Mouse (Mus musculus) midbrain, embryonic 14.5 days (tissue): ENCODE results near the gene Camta1. TPM values are rescaled to one million over a fixed set of nuclear protein-coding genes. Genes with fewer than 3 reads are reported as not detected.

Experiments
- ATAC-seq: fragments of 200-750 bp; cut with Nextera tagmentation; 2 replicates; pipeline ENCODE4 v1.8.0; 2017; ENCODE audit warnings: moderate number of reproducible peaks, moderate library complexity; ENCODE audit not compliant: low FRiP score, low TSS enrichment
- DNase-seq: peaks from one replicate; pipeline ENCODE4 v3.0.0-alpha.2; 2015
- H3K27ac ChIP-seq: fragments of 300-500 bp; sonication (generic); replicated peaks from 2 replicates; pipeline ENCODE4 v1.5.1; 2014; ENCODE audit warnings: mild to moderate bottlenecking, low read depth, low read length, moderate library complexity
- H3K27me3 ChIP-seq: fragments of 300-500 bp; sonication (generic); 2 replicates; pipeline ENCODE4 v1.6.1; 2014; ENCODE audit warnings: low read length, control low read depth, mixed read lengths; ENCODE audit not compliant: control insufficient read depth, insufficient read depth
- H3K36me3 ChIP-seq: fragments of 300-500 bp; sonication (generic); 2 replicates; pipeline ENCODE4 v1.6.1; 2014; ENCODE audit warnings: low read length, control low read depth; ENCODE audit not compliant: control insufficient read depth, insufficient read depth
- H3K4me1 ChIP-seq: fragments of 300-500 bp; sonication (generic); 2 replicates; pipeline ENCODE4 v1.6.1; 2014; ENCODE audit warnings: mild to moderate bottlenecking, antibody characterized with exemption, low read length, control low read depth; ENCODE audit not compliant: control insufficient read depth, insufficient read depth
- H3K4me2 ChIP-seq: fragments of 300-500 bp; sonication (generic); 2 replicates; pipeline ENCODE4 v1.6.1; 2014; ENCODE audit warnings: mild to moderate bottlenecking, low read length, moderate library complexity
- H3K4me3 ChIP-seq: fragments of 300-500 bp; sonication (generic); replicated peaks from 2 replicates; pipeline ENCODE4 v1.5.1; 2014; ENCODE audit warnings: low read depth, low read length
- H3K9ac ChIP-seq: fragments of 300-500 bp; sonication (generic); replicated peaks from 2 replicates; pipeline ENCODE4 v1.6.1; 2014; ENCODE audit warnings: mild to moderate bottlenecking, low read length, moderate library complexity
- H3K9me3 ChIP-seq: fragments of 300-500 bp; sonication (generic); 2 replicates; pipeline ENCODE4 v1.6.1; 2016; ENCODE audit warnings: low read length, control low read depth, mixed read lengths; ENCODE audit not compliant: control insufficient read depth
- WGBS: fragments of 180-500 bp; shearing (Covaris S2); extraction: QIAGEN DNeasy Blood & Tissue Kit; methylation state at CpG from one replicate; pipeline ENCODE4 v1.1.7; 2014; 5-methylcytosine and 5-hydroxymethylcytosine counted together
- polyA plus RNA-seq: library from polyadenylated mRNA; unstranded; fragments of >200 nt; fragmentation: Nextera tagmentation; extraction: Ambion mirVana; gene quantifications from 2 replicates; pipeline ENCODE4 v1.2.1, GENCODE M21; 2014

Gene Camta1
- polyA plus RNA-seq, 1 experiment from 2014 or later: 157 TPM

DNA sequence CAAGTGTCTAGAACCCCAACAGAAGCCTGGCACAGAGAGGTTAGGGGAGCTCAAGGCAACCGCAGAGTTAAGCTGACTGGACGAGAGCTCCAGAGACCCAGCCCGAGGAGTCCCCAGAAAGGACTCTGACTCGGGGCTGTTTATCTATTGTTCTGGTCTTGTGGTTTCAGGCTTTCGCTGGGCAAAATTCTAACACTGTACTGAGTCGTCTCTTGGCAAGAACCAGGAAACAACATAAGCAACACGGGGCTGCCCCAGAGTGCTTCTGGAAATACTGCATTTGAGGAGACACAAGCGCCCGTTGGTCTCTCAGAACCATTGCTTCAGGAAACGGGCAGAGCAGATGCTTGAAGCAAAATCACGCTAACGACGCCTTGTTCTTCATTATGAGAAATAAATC lies 860.3 kb downstream of the Camta1 start:
- Histone ChIP-seq H3K36me3 (no peaks in the 10 kb centered on the region), H3K9ac (no peak overlapping the region), H3K27me3 (no peaks in the 10 kb centered on the region), H3K4me2 (no peak overlapping the region), H3K4me1 (no peaks in the 10 kb centered on the region), H3K4me3 (no peak overlapping the region), H3K9me3 (no peaks in the 10 kb centered on the region), H3K27ac (no peak overlapping the region)
- no peak for ATAC-seq
- 78% methylated on average over 13 of the region's 13 CpGs for WGBS
- no peak for DNase-seq

DNA sequence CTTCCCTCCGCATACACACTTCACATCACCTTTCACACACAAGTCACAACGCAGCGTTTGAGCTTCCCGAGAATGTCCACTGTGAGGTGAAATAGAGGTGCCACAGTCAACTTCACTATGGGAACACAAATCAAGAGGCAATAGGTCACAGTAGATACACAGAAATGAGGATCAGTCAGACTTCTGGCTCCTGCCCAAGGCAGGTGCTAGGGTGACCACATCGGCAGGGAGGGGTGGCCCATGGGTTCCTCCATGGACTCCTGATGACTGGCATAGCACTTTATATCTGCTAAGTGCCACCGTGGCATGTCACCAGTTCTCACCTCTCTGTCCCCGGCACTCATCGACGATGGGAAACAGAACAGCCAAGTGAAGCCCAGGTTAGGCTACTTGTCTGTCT lies 863.0 kb downstream of the Camta1 start:
- Histone ChIP-seq H3K27me3 (no peaks in the 10 kb centered on the region), H3K4me3 (no peak overlapping the region), H3K27ac (no peak overlapping the region), H3K9me3 (no peaks in the 10 kb centered on the region), H3K9ac (no peak overlapping the region), H3K4me2 (no peak overlapping the region), H3K36me3 (no peaks in the 10 kb centered on the region), H3K4me1 (no peaks in the 10 kb centered on the region)
- ATAC-seq (no peak), DNase-seq (no peak)
- WGBS: 96% methylated on average over 9 of the region's 9 CpGs

DNA sequence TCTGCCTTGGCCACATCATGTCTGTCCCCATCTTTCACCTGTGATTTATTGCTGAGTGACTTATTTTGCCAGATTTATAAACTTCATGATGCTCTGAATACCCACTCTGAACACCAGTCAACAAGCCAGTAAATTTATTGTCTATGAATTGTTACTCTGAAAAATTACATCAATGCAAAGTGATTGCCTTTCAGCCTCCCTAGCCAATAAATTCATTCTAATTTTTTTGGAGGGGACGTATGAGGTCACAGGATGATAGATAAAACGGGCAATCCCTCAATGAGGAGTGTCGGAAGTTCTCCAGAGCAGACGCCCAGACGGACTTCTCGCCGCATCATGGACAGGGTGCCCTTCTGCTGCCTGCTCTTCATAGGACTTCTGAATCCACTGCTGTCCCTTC lies 864.9 kb downstream of the Camta1 start, which contains the start of gene Uts2:
Uts2 (plus strand) TSS at position 301 of the 400 bp plus-strand sequence.
- H3K36me3 ChIP-seq: no peaks in the 10 kb centered on the region
- H3K4me3 ChIP-seq: no peak within 1 kb of the TSS
- no peaks in the 10 kb centered on the region for H3K9me3 ChIP-seq
- 93% methylated on average over 7 of the region's 7 CpGs for WGBS
- no peaks in the 10 kb centered on the region for H3K27me3 ChIP-seq
- no peak within 1 kb of the TSS for H3K27ac ChIP-seq
- H3K9ac ChIP-seq: no peak within 1 kb of the TSS
- ATAC-seq (no peak), DNase-seq (no peak)
- H3K4me2 ChIP-seq: no peak within 1 kb of the TSS
- no peaks in the 10 kb centered on the region for H3K4me1 ChIP-seq

DNA sequence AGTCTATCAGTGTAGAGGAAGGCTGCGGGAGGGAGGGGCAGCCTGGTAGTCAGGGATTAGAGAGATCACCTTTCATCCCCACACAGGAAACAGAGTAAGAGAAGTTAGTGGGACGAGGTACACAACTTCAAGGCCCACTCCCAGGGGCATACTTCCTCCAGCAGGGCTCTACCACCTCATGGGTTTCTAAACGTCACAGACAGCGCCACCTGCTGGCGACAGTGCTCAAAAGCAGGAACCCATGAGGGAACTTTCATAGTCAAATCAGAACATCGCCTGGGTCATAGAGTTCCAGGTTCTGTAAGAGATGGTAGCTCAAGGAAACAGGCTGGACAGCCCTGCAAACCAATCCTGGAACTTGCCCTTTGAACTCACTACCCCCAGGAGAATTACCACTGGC lies 871.5 kb downstream of the Camta1 start:
- 56% methylated on average over 6 of the region's 6 CpGs for WGBS
- DNase-seq: peak; percentile 20
- H3K27me3 ChIP-seq: no peaks in the 10 kb centered on the region

DNA sequence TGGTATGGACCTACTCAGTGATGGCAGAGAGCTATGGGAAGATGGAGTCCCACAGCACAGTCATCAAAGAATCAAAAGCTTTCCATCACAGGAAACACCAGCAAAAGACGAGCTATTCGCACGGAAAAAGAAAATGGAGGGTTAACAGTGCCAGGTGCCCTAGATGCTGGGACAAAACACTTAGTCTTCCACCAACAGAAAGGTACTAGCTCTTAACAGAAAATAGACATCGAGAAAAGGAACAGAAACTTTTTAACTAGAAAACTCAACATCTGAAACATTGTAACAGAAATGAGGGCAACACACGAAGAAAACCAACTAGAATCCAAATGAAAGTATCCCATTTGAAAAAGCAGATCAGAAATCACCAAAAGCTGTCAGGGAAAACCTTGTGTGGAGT lies 881.5 kb downstream of the Camta1 start:
- Histone ChIP-seq H3K4me2 (no peak overlapping the region), H3K4me1 (no peaks in the 10 kb centered on the region), H3K27me3 (no peaks in the 10 kb centered on the region), H3K9ac (no peak overlapping the region), H3K27ac (no peak overlapping the region), H3K36me3 (no peaks in the 10 kb centered on the region), H3K9me3 (no peaks in the 10 kb centered on the region), H3K4me3 (no peak overlapping the region)
- DNase-seq (no peak), ATAC-seq (no peak)
- 91% methylated on average over 5 of the region's 5 CpGs for WGBS

More for the DNA sequence above, 871.5 kb downstream of the Camta1 start:
- Histone ChIP-seq H3K4me3 (no peak overlapping the region), H3K36me3 (no peaks in the 10 kb centered on the region), H3K9me3 (no peaks in the 10 kb centered on the region), H3K9ac (no peak overlapping the region), H3K4me2 (no peak overlapping the region), H3K27ac (no peak overlapping the region), H3K4me1 (no peaks in the 10 kb centered on the region)
- ATAC-seq: no peak

DNA sequence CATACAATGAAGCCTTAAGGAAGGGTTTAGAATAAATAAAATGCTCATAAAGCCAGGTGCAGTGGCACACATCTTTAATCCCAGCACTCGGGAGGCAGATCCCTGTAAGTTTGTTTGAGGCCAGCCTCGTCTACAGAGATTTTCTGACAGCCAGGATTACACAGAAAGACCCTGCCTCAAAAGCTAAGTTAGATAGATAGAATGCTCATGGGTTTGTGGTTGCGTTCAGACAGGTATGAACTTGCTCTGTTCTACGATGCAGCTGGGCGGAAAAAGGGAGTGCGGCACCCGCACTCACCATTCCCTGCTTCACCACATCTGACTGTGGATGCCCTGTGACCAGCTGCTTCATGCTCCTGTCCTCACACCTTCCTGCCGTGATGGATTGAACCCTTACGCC lies 882.2 kb downstream of the Camta1 start:
- Histone ChIP-seq H3K4me3 (no peak overlapping the region), H3K9me3 (no peaks in the 10 kb centered on the region), H3K27ac (no peak overlapping the region), H3K9ac (no peak overlapping the region), H3K27me3 (no peaks in the 10 kb centered on the region), H3K36me3 (no peaks in the 10 kb centered on the region), H3K4me2 (no peak overlapping the region), H3K4me1 (no peaks in the 10 kb centered on the region)
- WGBS: 85% methylated on average over 9 of the region's 9 CpGs
- no peak for ATAC-seq
- no peak for DNase-seq

DNA sequence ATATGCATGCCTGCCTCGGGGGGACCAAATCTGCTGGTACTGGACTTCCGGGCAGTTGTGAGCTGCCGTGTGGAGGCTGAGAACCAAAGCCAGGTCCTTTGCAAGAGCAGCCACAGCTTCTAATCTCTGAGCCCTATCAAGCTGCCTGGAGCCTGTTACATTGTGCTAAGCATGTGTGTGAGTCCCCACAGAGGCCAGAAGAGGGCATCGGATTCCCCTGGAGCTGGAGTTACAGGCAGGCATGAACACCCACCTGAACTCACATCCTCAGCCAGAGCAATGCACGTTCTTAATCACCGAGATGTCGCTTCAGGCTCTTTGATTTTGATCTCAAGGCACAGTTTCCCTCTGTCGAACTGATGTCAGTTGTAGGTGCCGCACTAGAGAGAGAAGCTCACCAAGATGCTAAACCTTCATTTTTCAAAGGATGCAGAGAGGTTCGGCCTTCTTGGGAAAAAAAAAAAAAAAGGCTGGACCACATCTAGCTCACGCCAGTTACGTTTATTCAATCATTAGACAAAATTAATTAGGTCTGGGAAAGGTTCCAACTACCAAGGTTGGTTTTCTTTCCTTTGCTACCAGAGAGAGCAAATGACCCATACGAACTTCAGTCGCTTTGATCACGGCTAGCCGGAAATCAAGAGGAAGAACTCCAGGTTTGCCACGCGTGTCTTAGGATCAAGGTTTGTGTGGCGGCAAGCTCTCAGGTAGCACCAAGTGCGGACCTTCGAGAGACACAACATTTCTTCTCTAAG lies 883.3 kb downstream of the Camta1 start:
- Histone ChIP-seq H3K4me2 (no peak overlapping the region), H3K4me3 (no peak overlapping the region), H3K27me3 (no peaks in the 10 kb centered on the region), H3K9me3 (no peaks in the 10 kb centered on the region), H3K9ac (no peak overlapping the region), H3K27ac (no peak overlapping the region), H3K4me1 (no peaks in the 10 kb centered on the region), H3K36me3 (no peaks in the 10 kb centered on the region)
- ATAC-seq (no peak), DNase-seq (no peak)
- 92% methylated on average over 21 of the region's 21 CpGs for WGBS

DNA sequence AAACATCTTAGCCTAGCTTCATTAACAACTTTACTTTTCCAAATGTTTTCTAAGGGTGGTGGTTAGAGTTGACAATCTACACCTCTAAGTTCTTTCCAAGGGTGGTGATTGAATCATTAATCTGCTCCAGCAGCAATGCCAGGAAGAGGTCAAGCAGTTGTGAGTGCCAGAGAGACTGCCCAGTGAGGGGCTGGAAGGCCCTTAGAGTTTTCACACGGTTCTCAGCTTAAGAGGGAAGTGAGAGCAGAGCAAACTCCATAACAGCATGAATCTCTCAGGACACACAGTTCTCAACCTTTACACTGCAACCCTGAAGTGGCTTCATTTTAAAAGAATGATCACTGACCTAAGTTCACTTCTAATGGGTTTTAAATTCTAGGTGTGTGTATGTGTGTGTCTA lies 886.5 kb downstream of the Camta1 start:
- Histone ChIP-seq H3K27ac (no peak overlapping the region), H3K9me3 (no peaks in the 10 kb centered on the region), H3K4me2 (no peak overlapping the region), H3K27me3 (no peaks in the 10 kb centered on the region), H3K36me3 (no peaks in the 10 kb centered on the region), H3K4me3 (no peak overlapping the region), H3K9ac (no peak overlapping the region), H3K4me1 (no peaks in the 10 kb centered on the region)
- WGBS: 52% methylated on average over 1 of the region's 1 CpGs
- ATAC-seq (no peak), DNase-seq (no peak)

DNA sequence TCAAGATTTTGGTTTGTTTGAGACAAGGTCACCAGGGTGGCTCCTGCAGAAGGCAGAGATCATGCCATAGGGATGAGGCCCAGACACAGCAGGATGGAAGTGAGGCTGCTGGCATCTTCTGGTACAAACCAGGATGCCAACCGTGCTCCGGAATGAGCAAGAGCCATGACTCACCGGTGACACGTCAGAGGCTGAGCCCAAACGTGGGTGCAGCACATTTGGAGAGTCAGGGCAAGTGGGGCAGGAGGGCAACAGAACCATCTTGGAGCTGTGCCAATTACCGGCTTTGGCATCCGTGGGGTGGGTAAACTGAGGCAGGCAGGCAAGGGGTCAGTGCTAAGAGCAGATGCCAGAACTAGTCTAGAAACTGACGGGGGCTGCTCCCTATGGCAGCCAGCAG lies 888.4 kb downstream of the Camta1 start:
- Histone ChIP-seq H3K4me2 (no peak overlapping the region), H3K4me3 (no peak overlapping the region), H3K4me1 (no peaks in the 10 kb centered on the region), H3K27ac (no peak overlapping the region), H3K27me3 (no peaks in the 10 kb centered on the region), H3K36me3 (no peaks in the 10 kb centered on the region), H3K9ac (no peak overlapping the region), H3K9me3 (no peaks in the 10 kb centered on the region)
- WGBS: 86% methylated on average over 8 of the region's 8 CpGs
- DNase-seq (no peak), ATAC-seq (no peak)
